Mouse (Mus musculus) frontal cortex, postnatal 25 days (tissue): ENCODE measurements around the gene Gbp3.

Source experiments
- DNase-seq, 2 experiments: peaks; one replicate each; pipeline ENCODE4 v3.0.0; 2022; ENCODE audit warnings: low spot score in 2 of 2

Gene Gbp3

DNA sequence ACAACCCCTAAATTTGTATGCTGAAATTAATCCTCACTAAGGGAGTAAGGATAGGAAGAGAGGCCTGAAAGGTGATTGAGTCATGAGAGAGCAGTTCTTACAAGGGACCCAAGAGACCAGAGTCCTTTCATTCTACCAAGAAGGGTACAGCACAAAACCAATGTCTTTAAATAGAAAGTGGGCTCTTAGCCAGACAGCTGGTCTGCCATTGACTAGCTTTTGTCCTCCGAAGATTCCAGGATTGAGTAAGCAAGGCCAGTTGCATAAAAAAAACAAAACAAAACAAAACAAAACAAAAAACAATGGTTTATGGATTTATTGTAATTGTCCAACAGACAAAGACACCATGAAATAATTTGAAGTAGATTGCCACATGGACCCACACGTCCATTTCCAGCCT, 29.1 kb downstream of the Gbp3 start:
- DNase-seq, result no peak

DNA sequence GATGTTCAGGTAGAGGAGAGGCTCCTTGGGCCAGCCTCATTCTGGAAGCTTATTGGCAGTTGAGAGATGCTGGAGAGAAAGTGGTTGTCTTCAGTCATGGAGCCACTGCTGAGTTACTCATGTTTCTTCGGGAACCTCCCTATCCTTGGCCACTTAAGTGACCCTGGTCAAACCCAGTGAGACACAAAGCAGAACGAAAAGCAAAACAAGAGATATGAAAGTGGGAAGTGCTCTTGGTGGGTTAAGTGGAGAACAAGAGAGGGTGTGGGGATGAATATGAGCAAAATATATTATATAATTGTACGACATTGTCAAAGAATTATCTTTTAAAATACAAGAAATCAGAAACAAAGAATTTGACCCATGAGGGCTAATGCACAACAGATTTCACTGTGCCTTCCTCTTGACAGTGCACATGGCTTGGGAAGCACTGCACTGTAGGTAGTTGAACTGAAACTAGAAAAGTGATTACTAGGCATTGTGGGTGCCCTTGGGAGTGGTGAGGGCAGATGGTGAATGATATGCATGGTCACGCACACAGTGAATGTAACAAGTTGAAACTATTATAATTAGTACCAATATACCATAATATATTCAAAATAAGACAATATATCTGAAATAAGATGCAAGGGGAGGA, 30.7 kb downstream of the Gbp3 start:
- no peak for DNase-seq

DNA sequence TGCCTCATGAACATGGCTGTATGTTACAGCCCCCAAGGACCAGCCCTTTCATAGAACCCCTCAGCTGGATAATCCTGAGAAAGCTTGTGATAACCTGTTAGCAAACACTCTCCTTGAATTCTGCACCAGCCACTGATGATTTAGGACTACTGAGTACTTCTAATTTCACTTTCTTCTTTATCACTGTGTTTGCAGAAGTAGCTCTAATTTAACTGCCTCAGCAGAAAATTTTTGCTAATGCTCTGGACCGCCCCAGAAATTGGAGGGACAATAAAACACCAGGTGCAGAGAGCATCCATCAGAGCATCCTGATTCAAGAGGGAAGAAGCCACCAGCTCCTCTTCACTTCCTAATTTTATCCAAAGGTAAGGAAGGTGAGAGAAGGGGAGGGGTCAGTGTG, 34.7 kb downstream of the Gbp3 start, which contains the start of gene Gbp2b:
Gbp2b (plus strand) TSS at position 301 of the 400 bp plus-strand sequence.
- no peak for DNase-seq

DNA sequence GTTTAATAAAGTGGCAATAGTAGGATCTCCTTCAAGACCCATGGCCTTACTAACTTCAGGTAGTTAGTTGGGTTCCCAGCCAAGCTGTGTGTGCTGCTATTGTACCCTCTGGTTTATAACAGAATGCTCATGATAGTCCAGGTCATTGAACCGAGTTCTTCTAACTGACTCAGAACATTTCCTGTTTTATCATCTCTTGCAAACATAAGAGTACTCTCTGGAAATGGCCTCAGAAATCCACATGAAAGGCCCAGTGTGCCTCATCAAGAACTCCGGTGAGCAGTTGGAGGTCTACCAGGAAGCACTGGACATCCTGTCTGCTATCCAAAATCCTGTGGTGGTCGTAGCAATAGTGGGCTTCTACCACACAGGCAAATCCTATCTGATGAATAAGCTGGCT, 38.1 kb downstream of the Gbp3 start:
- no peak for DNase-seq

DNA sequence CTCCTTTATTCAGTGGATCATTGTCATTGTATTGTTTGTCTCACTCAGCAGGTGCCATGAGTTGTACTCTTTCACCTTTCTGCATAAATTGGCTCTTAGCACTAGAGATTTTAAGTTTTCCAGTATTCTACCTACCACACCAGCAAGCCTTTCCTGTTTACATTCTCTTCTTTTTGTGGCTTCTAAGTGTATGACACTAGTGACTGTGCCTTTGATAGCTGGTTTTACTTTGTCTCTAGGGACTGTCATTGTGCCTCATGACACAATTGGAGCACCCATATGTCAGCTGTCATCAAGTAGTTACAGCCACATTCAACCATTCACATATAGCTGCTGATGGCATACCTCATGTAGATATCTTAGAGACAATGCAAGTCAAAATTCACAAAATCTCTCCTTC, 41.8 kb downstream of the Gbp3 start:
- no peak for DNase-seq

DNA sequence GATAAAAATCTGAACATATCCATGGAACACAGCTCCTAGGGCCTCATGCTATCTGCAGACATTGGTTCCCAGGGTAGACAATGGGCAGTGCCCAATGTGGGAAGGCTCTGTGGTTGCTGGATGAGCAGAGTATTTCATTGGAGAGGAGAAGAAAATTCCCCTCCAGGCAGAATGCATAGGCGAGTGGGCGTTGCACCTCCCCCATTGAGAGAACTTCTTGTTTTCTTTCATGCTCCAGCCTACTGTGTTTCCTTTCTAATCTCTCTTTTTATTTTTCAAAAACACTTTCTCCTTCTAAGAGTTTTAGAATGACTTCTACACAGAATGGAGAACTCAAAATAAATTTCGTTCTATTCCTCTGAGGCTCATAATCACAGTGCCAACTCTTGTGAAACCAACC, 58.8 kb downstream of the Gbp3 start:
- DNase-seq, result no peak

DNA sequence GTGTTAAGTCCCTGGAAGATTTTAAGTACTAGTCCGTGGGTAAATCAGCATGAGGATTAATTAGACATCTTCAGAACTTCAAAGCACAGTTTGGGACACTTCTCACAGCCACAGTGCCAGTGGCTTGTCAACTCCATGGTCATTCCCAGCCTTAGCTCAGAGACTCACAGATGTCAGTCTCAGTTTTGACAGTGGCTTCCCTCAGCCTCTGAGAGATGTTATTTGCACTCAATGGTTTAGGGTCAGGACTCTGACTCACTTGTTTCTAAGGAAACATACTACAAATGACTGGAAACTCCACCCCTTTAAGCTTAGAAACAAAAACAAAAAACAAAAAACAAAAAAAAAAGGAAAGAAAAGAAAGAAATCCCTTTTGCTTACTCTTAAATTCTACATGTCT, 59.8 kb downstream of the Gbp3 start:
- DNase-seq, result no peak

DNA sequence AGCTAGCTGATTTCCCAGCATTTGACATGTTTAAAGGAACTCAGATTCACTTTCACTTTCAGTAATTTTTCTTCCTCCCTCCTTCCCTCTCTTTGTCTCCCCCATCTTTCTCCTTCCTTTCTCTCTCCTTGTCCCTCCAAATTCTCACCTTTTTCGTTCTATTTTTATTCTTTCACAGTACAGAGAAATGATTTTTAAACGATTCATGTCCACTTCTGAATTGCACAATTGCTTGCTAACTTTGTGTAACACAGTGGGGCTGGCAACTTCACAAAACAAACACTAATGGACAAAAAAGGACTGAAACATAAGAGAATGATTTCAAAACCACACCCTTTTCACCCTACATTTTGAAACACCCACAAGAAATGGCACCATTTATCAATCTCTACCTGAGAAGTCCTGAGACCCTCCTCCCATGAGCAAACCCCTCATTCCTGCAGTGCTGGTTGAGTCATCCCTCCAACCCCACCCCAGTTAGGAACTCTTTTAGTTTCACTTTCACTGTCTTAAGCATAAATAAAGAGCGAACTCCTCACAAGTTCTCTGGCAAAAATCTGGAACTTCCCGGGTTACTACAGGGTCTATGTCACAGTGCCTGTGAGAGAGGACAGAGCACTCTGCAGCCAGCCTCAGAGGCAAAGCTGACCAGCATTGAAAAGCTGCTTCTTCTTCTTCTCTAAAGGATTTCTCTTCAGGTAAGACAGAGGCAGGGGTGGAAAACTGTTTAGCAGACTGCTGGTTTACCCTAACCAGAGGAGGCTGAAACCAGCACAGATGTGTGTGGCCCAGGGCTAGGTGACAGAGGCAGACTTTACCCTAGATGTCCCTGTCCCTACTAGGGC, 60.5 kb downstream of the Gbp3 start, which contains the start of gene Gbp2:
Gbp2 (plus strand) TSS at position 492 of the 845 bp plus-strand sequence.
- DNase-seq, result no peak

DNA sequence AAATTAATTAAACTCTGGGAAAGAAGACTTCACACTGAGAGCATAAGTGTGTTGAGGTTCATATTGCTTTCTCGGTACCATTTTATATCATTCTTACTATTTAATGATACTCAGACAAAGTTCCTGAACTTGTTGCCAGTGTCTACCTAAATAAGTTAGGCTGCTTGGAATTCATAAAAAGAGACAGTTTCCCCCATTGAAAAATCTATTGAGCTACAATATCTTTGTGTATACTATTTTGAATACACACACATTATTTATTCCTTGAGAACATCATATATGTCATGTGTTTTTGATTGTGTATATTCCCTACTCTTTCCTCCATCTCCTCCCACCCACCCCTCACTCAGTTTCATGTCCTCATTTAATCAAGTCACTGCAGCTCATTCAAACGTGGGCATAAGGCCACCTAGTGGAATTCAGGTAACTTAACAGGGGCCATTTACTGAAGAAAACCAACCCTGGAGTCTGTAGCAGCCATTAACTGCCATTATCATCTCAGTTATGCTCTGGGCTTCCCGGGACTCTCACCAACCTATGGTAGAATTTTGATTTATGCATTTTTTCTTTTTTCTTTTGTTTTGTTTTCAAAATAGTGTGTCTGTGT, 61.2 kb downstream of the Gbp3 start:
- no peak for DNase-seq
